Mouse (Mus musculus) G1E (cell line): Measurements from ENCODE around the gene Stn1.

ENCODE experiments used
- CTCF ChIP-seq: IDR thresholded peaks from 2 replicates; pipeline ENCODE4 v1.5.1; 2012; ENCODE audit warnings: low read depth, low read length, inconsistent platforms, mixed read lengths
- POLR2AphosphoS5 ChIP-seq: IDR thresholded peaks from 2 replicates; pipeline ENCODE4 v1.6.1; 2012; ENCODE audit warnings: low read depth, low read length, inconsistent platforms; ENCODE audit not compliant: insufficient replicate concordance
- TAL1 ChIP-seq: conservative IDR thresholded peaks from 2 replicates; pipeline ENCODE4 v1.6.1; 2012; ENCODE audit warnings: low read depth, low read length, inconsistent platforms, mixed read lengths

DNA sequence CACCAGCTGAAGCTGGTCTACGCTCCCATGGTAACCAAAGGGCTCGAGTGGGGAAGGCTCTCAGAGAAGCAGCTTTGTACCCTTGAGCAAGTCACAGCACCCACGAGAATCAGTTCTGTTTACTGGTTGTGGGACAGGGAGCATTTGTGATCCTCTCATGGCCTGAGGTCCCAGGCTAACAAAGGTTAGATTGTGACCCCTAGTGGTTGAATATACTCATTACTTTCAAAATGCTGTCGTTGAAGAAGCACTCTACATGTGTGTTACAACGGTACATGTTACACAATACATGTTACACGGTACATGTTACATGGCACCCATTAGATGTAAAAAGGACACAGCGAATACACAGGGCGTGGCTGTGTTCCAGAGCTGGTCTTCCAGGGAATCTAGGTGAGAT, 34.7 kb downstream of the Stn1 start:
- TF ChIP-seq CTCF (peak; percentile 20; the same call in 1 of the 2 replicates), POLR2AphosphoS5 (no peak), TAL1 (no peak)
